Comparison of ENCODE assay signal across 13 mouse cellular contexts in genomic region chr16:43603591-43604141, GRCm38 (mm10).
DNase-seq lines count a peak whose midpoint lies in the region; ATAC-seq and TF ChIP-seq lines count a peak whose summit lies in the region.
"Had no signal": no experiment of that assay in that cellular context is flagged by ENCODE, and none has a peak within 500 bp of the region (broad histone marks: within the 10 kb centered on the region; RNA-seq: fewer than 3 reads in every experiment).

No protein-coding gene starts in this region.

- peak; percentile 87 for ATAC-seq in forebrain, embryonic 14.5 days
- no peak; the same call in 1 of the 2 replicates for ATAC-seq in limb, embryonic 13.5 days (ENCODE audit: low FRiP score, low read depth)
- peak; percentile 70; the same call in 1 of the 2 replicates for ATAC-seq in neural tube, embryonic 14.5 days (ENCODE audit: low read depth)
- no peak for ATAC-seq in heart, embryonic 11.5 days (replicated peaks; ENCODE audit: insufficient number of reproducible peaks, low FRiP score, low TSS enrichment)

- no peak overlapping the region for H3K4me2 ChIP-seq in forebrain, embryonic 14.5 days (ENCODE audit: low read length)
- H3K4me2 ChIP-seq in limb, embryonic 13.5 days (replicated peaks), result peak overlapping the region; percentile 41
- no peak overlapping the region for H3K4me2 ChIP-seq in neural tube, embryonic 14.5 days (ENCODE audit: low read depth, low read length)
- H3K4me2 ChIP-seq in heart, embryonic 11.5 days, result no peak overlapping the region
- H3K4me2 ChIP-seq: liver, embryonic 13.5 days had no signal

- H3K27me3 ChIP-seq in forebrain, embryonic 14.5 days (replicated peaks; ENCODE audit: control insufficient read depth, insufficient read depth, low read length), result no peaks in the 10 kb centered on the region
- no peaks in the 10 kb centered on the region for H3K27me3 ChIP-seq in limb, embryonic 13.5 days
- H3K27me3 ChIP-seq in neural tube, embryonic 14.5 days (ENCODE audit: control insufficient read depth, insufficient read depth, low read length), result no peaks in the 10 kb centered on the region
- no peaks in the 10 kb centered on the region for H3K27me3 ChIP-seq in heart, embryonic 11.5 days (ENCODE audit: control insufficient read depth, insufficient read depth, low read length)
- H3K27me3 ChIP-seq: liver, embryonic 13.5 days had no signal

- H3K36me3 ChIP-seq in forebrain, embryonic 14.5 days (ENCODE audit: control insufficient read depth, insufficient read depth, low read length), result peaks cover 11% of the 10 kb centered on the region
- no peaks in the 10 kb centered on the region for H3K36me3 ChIP-seq in limb, embryonic 13.5 days
- 0 out of 2 replicates have a peak, but pooled peaks cover 4% of the 10 kb centered on the region for H3K36me3 ChIP-seq in neural tube, embryonic 14.5 days (ENCODE audit: control insufficient read depth, insufficient read depth, low read length)
- H3K36me3 ChIP-seq in heart, embryonic 11.5 days (ENCODE audit: control insufficient read depth, insufficient read depth, low read length), result peaks cover 5% of the 10 kb centered on the region; the same call in 1 of the 2 replicates
- H3K36me3 ChIP-seq: liver, embryonic 13.5 days had no signal

- DNase-seq in gastrocnemius, adult 2 months, result peak; percentile 54
- no peak for DNase-seq in gastrocnemius, postnatal 36 days
- DNase-seq in forebrain, embryonic 14.5 days (ENCODE audit: low spot score), result peak; percentile 82
- DNase-seq in thymus, adult 18-20 months, result no peak
- no peak for DNase-seq in heart, postnatal 4 days
- DNase-seq: adrenal gland, postnatal 25 days; cerebellum, adult 8-10 months; heart, adult 2 months; liver, embryonic 13.5 days; thymus, postnatal 36 days had no signal

- H3K4me3 ChIP-seq in gastrocnemius, adult 2 months, result no peak overlapping the region
- H3K4me3 ChIP-seq in forebrain, embryonic 14.5 days (ENCODE audit: low read depth, low read length), result no peak overlapping the region
- no peak overlapping the region for H3K4me3 ChIP-seq in limb, embryonic 13.5 days
- no peak overlapping the region for H3K4me3 ChIP-seq in neural tube, embryonic 14.5 days (ENCODE audit: low read depth, low read length)
- H3K4me3 ChIP-seq in heart, embryonic 11.5 days (ENCODE audit: low read depth, low read length), result no peak overlapping the region
- H3K4me3 ChIP-seq: heart, adult 2 months; liver, embryonic 13.5 days had no signal

- 3% methylated on average over 9 of the region's 9 CpGs for WGBS in forebrain, embryonic 14.5 days
- WGBS in limb, embryonic 13.5 days, result 4% methylated on average over 9 of the region's 9 CpGs
- 6% methylated on average over 9 of the region's 9 CpGs for WGBS in neural tube, embryonic 14.5 days
- WGBS in heart, embryonic 11.5 days (ENCODE audit: insufficient replicate concordance), result 23% methylated on average over 9 of the region's 9 CpGs

- peaks cover 11% of the 10 kb centered on the region for H3K4me1 ChIP-seq in forebrain, embryonic 14.5 days (ENCODE audit: control insufficient read depth, insufficient read depth, low read length)
- peaks cover 10% of the 10 kb centered on the region for H3K4me1 ChIP-seq in limb, embryonic 13.5 days
- H3K4me1 ChIP-seq in neural tube, embryonic 14.5 days (ENCODE audit: control insufficient read depth, insufficient read depth, low read length), result peaks cover 9% of the 10 kb centered on the region; the same call in 1 of the 2 replicates
- 0 out of 2 replicates have a peak, but pooled peaks cover 3% of the 10 kb centered on the region for H3K4me1 ChIP-seq in heart, embryonic 11.5 days (ENCODE audit: control insufficient read depth, insufficient read depth, low read length)
- H3K4me1 ChIP-seq: liver, embryonic 13.5 days had no signal

- H3K9me3 ChIP-seq in forebrain, embryonic 14.5 days (replicated peaks; ENCODE audit: control insufficient read depth, low read length), result 0 out of 2 replicates have a peak, but pooled peaks cover 4% of the 10 kb centered on the region
- H3K9me3 ChIP-seq in limb, embryonic 13.5 days, result no peaks in the 10 kb centered on the region; the same call in 1 of the 2 replicates
- H3K9me3 ChIP-seq in neural tube, embryonic 14.5 days (ENCODE audit: control insufficient read depth, low read length), result peaks cover 3% of the 10 kb centered on the region; the same call in 1 of the 2 replicates
- no peaks in the 10 kb centered on the region for H3K9me3 ChIP-seq in heart, embryonic 11.5 days (replicated peaks; ENCODE audit: control insufficient read depth, low read length)
- H3K9me3 ChIP-seq: liver, embryonic 13.5 days had no signal

- no peak overlapping the region for H3K9ac ChIP-seq in forebrain, embryonic 14.5 days (ENCODE audit: low read length)
- no peak overlapping the region for H3K9ac ChIP-seq in limb, embryonic 13.5 days
- no peak overlapping the region for H3K9ac ChIP-seq in neural tube, embryonic 14.5 days (replicated peaks; ENCODE audit: low read depth, low read length)
- H3K9ac ChIP-seq in heart, embryonic 11.5 days (ENCODE audit: low read depth, low read length), result no peak overlapping the region
- H3K9ac ChIP-seq: liver, embryonic 13.5 days had no signal

- intact Hi-C loops in gastrocnemius, adult 2 months (cut with DNase I), result no loop called here
- intact Hi-C loops in gastrocnemius, postnatal 36 days (cut with DNase I), result loop anchor here (10.0 kb wide), 1 partner anchor 201 kb away; no protein-coding TSS in a partner anchor

- H3K27ac ChIP-seq in gastrocnemius, adult 2 months, result peak overlapping the region; percentile 72
- H3K27ac ChIP-seq in forebrain, embryonic 14.5 days (ENCODE audit: low read depth, low read length), result peak overlapping the region; percentile 49; the same call in 1 of the 2 replicates
- no peak overlapping the region for H3K27ac ChIP-seq in limb, embryonic 13.5 days
- H3K27ac ChIP-seq in neural tube, embryonic 14.5 days (ENCODE audit: low read depth, low read length), result peak overlapping the region; percentile 52; the same call in 1 of the 2 replicates
- no peak overlapping the region for H3K27ac ChIP-seq in heart, embryonic 11.5 days (ENCODE audit: low read depth, low read length)
- H3K27ac ChIP-seq: heart, adult 2 months; liver, embryonic 13.5 days had no signal

- TF ChIP-seq CTCF in gastrocnemius, adult 2 months (IDR thresholded peaks at IDR 0.05), result no peak

Comparison
In these comparisons a context has a peak if more than half of its experiments do, and no peak if none do; other contexts are left out.
1. DNase-seq: peak in gastrocnemius, adult 2 months (single experiment) and forebrain, embryonic 14.5 days (single experiment); none in gastrocnemius, postnatal 36 days (0 of 2), thymus, adult 18-20 months (0 of 2) and heart, postnatal 4 days (single experiment).
2. H3K27ac ChIP-seq: peak in gastrocnemius, adult 2 months (single experiment), forebrain, embryonic 14.5 days (single experiment) and neural tube, embryonic 14.5 days (single experiment); none in limb, embryonic 13.5 days (single experiment) and heart, embryonic 11.5 days (single experiment).
3. ATAC-seq: peak in forebrain, embryonic 14.5 days (single experiment) and neural tube, embryonic 14.5 days (single experiment); none in limb, embryonic 13.5 days (single experiment) and heart, embryonic 11.5 days (single experiment).